Mouse (Mus musculus): Measurements from ENCODE around the gene Slc4a10. TPM values are rescaled to one million over a fixed set of nuclear protein-coding genes. Genes with fewer than 3 reads are reported as not detected.

Gene Slc4a10
- polyA plus RNA-seq, 1 experiment = not detected

- TF ChIP-seq CTCF (IDR thresholded peaks at IDR 0.05; ENCODE audit: low read depth, low read length) (no peak), POLR2A (IDR thresholded peaks at IDR 0.05; ENCODE audit: borderline replicate concordance, low read depth, low read length) (no peak)
- Histone ChIP-seq H3K4me1 (ENCODE audit: control insufficient read depth, insufficient read depth, low read length) (no peaks in the 10 kb centered on the region), H3K27ac (ENCODE audit: insufficient read depth, low read depth, low read length) (no peak overlapping the region), H3K4me3 (ENCODE audit: insufficient read depth, low read length) (no peak overlapping the region)
These were observed 54.3 kb downstream of the Slc4a10 start for GRCm38 (mm10) chr2:62100526-62100925.

GRCm38 (mm10) chr2:62115346-62115745 lies 69.1 kb downstream of the Slc4a10 start:
- Histone ChIP-seq H3K4me1 (ENCODE audit: control insufficient read depth, insufficient read depth, low read length) (no peaks in the 10 kb centered on the region), H3K27ac (ENCODE audit: insufficient read depth, low read depth, low read length) (no peak overlapping the region), H3K4me3 (ENCODE audit: insufficient read depth, low read length) (no peak overlapping the region)
- TF ChIP-seq POLR2A (IDR thresholded peaks at IDR 0.05; ENCODE audit: borderline replicate concordance, low read depth, low read length) (no peak), CTCF (IDR thresholded peaks at IDR 0.05; ENCODE audit: low read depth, low read length) (no peak)

DNA sequence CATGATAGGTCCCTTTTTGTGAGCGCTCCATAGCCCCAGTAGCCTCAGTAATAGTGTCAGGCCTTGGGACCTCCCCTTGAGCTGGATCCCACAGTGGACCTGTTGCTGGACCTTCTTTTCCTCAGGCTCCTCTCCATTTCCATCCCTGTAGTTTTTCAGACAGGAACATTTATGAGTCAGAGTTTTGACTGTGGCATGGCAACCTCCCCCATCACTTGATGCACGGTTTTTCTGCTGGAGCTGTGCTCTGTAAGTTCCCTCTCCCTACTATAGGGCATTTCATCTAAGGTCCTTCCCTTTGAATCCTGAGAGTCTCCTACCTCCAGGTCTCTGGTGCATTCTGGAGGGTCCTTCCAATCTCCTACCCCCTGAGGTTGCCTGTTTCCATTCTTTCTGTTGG lies 83.7 kb downstream of the Slc4a10 start:
- no peaks in the 10 kb centered on the region for H3K4me1 ChIP-seq (ENCODE audit: control insufficient read depth, insufficient read depth, low read length)
- H3K4me3 ChIP-seq (ENCODE audit: insufficient read depth, low read length) = no peak overlapping the region
- TF ChIP-seq CTCF (IDR thresholded peaks at IDR 0.05; ENCODE audit: low read depth, low read length) = no peak
- no peak for TF ChIP-seq POLR2A (IDR thresholded peaks at IDR 0.05; ENCODE audit: borderline replicate concordance, low read depth, low read length)
- no peak overlapping the region for H3K27ac ChIP-seq (ENCODE audit: insufficient read depth, low read depth, low read length)

DNA sequence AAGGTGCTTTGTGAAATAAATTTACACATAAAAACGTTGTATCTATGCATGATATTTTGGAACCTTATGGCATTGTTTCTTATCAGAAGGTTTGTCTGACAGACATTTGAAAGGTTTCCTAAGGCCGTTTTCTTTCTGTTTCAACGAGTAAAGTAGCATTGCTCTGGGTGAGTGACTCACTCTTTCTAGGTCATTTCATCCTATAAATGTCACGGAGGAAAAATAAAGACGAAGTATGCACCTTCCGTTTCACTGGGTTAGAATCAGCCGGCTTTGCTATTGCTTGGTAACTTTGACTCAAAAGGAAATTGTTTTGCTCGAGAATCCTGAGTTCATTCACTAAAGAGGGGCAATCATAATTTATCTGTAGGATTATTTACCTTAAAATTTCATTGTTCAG lies 88.6 kb downstream of the Slc4a10 start:
- Histone ChIP-seq H3K4me1 (ENCODE audit: control insufficient read depth, insufficient read depth, low read length) (no peaks in the 10 kb centered on the region), H3K27ac (ENCODE audit: insufficient read depth, low read depth, low read length) (no peak overlapping the region), H3K4me3 (ENCODE audit: insufficient read depth, low read length) (no peak overlapping the region)
- TF ChIP-seq POLR2A (IDR thresholded peaks at IDR 0.05; ENCODE audit: borderline replicate concordance, low read depth, low read length) = no peak
- TF ChIP-seq CTCF (IDR thresholded peaks at IDR 0.05; ENCODE audit: low read depth, low read length) = no peak

DNA sequence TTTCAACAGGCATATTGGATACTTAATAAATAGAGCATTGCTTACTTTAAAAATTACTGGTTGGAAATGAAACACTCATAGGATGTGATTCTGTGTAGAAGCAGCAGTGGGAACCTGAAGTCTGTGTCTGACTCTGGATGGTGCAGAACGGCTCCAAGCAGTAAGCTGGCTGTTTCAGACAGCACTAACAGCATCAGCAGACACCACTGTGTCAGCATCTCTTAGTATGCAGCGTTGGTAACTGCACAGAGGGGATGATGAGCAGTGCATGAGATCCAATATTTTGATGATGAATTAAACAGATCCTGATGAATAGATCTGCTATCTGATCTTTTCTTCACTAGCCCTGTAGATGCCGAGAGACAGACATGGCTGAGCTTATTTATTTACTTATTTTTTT lies 101.4 kb downstream of the Slc4a10 start:
- TF ChIP-seq CTCF (IDR thresholded peaks at IDR 0.05; ENCODE audit: low read depth, low read length) (no peak), POLR2A (IDR thresholded peaks at IDR 0.05; ENCODE audit: borderline replicate concordance, low read depth, low read length) (no peak)
- Histone ChIP-seq H3K4me3 (ENCODE audit: insufficient read depth, low read length) (no peak overlapping the region), H3K4me1 (ENCODE audit: control insufficient read depth, insufficient read depth, low read length) (no peaks in the 10 kb centered on the region), H3K27ac (ENCODE audit: insufficient read depth, low read depth, low read length) (no peak overlapping the region)

GRCm38 (mm10) chr2:62149421-62149820 lies 103.2 kb downstream of the Slc4a10 start:
- TF ChIP-seq POLR2A (IDR thresholded peaks at IDR 0.05; ENCODE audit: borderline replicate concordance, low read depth, low read length) (no peak), CTCF (IDR thresholded peaks at IDR 0.05; ENCODE audit: low read depth, low read length) (no peak)
- no peak overlapping the region for H3K27ac ChIP-seq (ENCODE audit: insufficient read depth, low read depth, low read length)
- H3K4me3 ChIP-seq (ENCODE audit: insufficient read depth, low read length) = no peak overlapping the region
- no peaks in the 10 kb centered on the region for H3K4me1 ChIP-seq (ENCODE audit: control insufficient read depth, insufficient read depth, low read length)

GRCm38 (mm10) chr2:62150830-62151229 lies 104.6 kb downstream of the Slc4a10 start:
- no peaks in the 10 kb centered on the region for H3K4me1 ChIP-seq (ENCODE audit: control insufficient read depth, insufficient read depth, low read length)
- no peak overlapping the region for H3K4me3 ChIP-seq (ENCODE audit: insufficient read depth, low read length)
- H3K27ac ChIP-seq (ENCODE audit: insufficient read depth, low read depth, low read length) = no peak overlapping the region
- TF ChIP-seq CTCF (IDR thresholded peaks at IDR 0.05; ENCODE audit: low read depth, low read length) = no peak
- TF ChIP-seq POLR2A (IDR thresholded peaks at IDR 0.05; ENCODE audit: borderline replicate concordance, low read depth, low read length) = no peak

- H3K4me3 ChIP-seq (ENCODE audit: insufficient read depth, low read length) = no peak overlapping the region
- TF ChIP-seq POLR2A (IDR thresholded peaks at IDR 0.05; ENCODE audit: borderline replicate concordance, low read depth, low read length) (no peak), CTCF (IDR thresholded peaks at IDR 0.05; ENCODE audit: low read depth, low read length) (no peak)
- H3K4me1 ChIP-seq (ENCODE audit: control insufficient read depth, insufficient read depth, low read length) = no peaks in the 10 kb centered on the region
- no peak overlapping the region for H3K27ac ChIP-seq (ENCODE audit: insufficient read depth, low read depth, low read length)
These were observed 163.8 kb downstream of the Slc4a10 start for GRCm38 (mm10) chr2:62210109-62210508.

GRCm38 (mm10) chr2:62211106-62211505 lies 164.8 kb downstream of the Slc4a10 start:
- no peak for TF ChIP-seq POLR2A (IDR thresholded peaks at IDR 0.05; ENCODE audit: borderline replicate concordance, low read depth, low read length)
- no peak for TF ChIP-seq CTCF (IDR thresholded peaks at IDR 0.05; ENCODE audit: low read depth, low read length)
- no peaks in the 10 kb centered on the region for H3K4me1 ChIP-seq (ENCODE audit: control insufficient read depth, insufficient read depth, low read length)
- H3K27ac ChIP-seq (ENCODE audit: insufficient read depth, low read depth, low read length) = no peak overlapping the region
- no peak overlapping the region for H3K4me3 ChIP-seq (ENCODE audit: insufficient read depth, low read length)

- no peak for TF ChIP-seq CTCF (IDR thresholded peaks at IDR 0.05; ENCODE audit: low read depth, low read length)
- TF ChIP-seq POLR2A (IDR thresholded peaks at IDR 0.05; ENCODE audit: borderline replicate concordance, low read depth, low read length) = no peak
- Histone ChIP-seq H3K27ac (ENCODE audit: insufficient read depth, low read depth, low read length) (no peak overlapping the region), H3K4me1 (ENCODE audit: control insufficient read depth, insufficient read depth, low read length) (no peaks in the 10 kb centered on the region), H3K4me3 (ENCODE audit: insufficient read depth, low read length) (no peak overlapping the region)
These were observed 181.3 kb downstream of the Slc4a10 start for GRCm38 (mm10) chr2:62227563-62227962.

DNA sequence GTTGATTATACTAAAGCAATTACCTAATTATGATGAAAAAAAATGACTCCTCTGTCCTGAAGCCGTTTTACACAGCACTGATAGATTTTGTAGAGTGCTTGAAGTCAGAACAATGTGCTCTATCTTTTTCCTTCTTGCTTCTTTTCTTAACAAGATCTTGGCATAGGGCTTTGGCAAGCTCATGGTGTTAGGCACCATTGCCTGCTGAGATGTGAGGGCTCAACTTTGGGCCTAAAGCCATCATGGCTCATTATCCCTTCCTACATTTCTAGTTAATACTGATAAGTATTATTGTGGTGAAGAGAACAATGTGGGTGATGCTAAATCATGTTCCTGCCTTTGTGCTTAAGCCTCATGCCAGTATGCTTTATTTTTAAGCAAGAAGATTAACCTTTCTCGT lies 185.0 kb downstream of the Slc4a10 start:
- no peaks in the 10 kb centered on the region for H3K4me1 ChIP-seq (ENCODE audit: control insufficient read depth, insufficient read depth, low read length)
- TF ChIP-seq POLR2A (IDR thresholded peaks at IDR 0.05; ENCODE audit: borderline replicate concordance, low read depth, low read length) (no peak), CTCF (IDR thresholded peaks at IDR 0.05; ENCODE audit: low read depth, low read length) (no peak)
- no peak overlapping the region for H3K4me3 ChIP-seq (ENCODE audit: insufficient read depth, low read length)
- no peak overlapping the region for H3K27ac ChIP-seq (ENCODE audit: insufficient read depth, low read depth, low read length)
